Mouse (Mus musculus) kidney, embryonic 16.5 days (tissue): ENCODE results near the gene Cnot3. TPM values are rescaled to one million over a fixed set of nuclear protein-coding genes. Genes with fewer than 3 reads are reported as not detected.
"Not testable (repeated sequence)": the region's sequence is repeated elsewhere in the genome, so short reads cannot be mapped to it uniquely, and the experiment has no call there.

ENCODE experiments used
- ATAC-seq: fragments of 200-750 bp; cut with Nextera tagmentation; 2 replicates; pipeline ENCODE4 v1.8.0; 2017; ENCODE audit warnings: moderate TSS enrichment; ENCODE audit not compliant: low FRiP score, low TSS enrichment
- H3K27ac ChIP-seq: fragments of 300-500 bp; sonication (generic); 2 replicates; pipeline ENCODE4 v1.5.1; 2014; ENCODE audit warnings: low read length
- H3K27me3 ChIP-seq: fragments of 300-500 bp; sonication (generic); 2 replicates; pipeline ENCODE4 v1.6.1; 2014; ENCODE audit warnings: low read length, control low read depth, mixed read lengths; ENCODE audit not compliant: insufficient read depth
- H3K36me3 ChIP-seq: fragments of 300-500 bp; sonication (generic); 2 replicates; pipeline ENCODE4 v1.6.1; 2014; ENCODE audit warnings: low read length, control low read depth, mixed read lengths; ENCODE audit not compliant: insufficient read depth
- H3K4me1 ChIP-seq: fragments of 300-500 bp; sonication (generic); 2 replicates; pipeline ENCODE4 v1.6.1; 2014; ENCODE audit warnings: low read length, control low read depth, mixed read lengths; ENCODE audit not compliant: insufficient read depth
- H3K4me2 ChIP-seq: fragments of 300-500 bp; sonication (generic); replicated peaks from 2 replicates; pipeline ENCODE4 v1.6.1; 2014; ENCODE audit warnings: low read depth, low read length
- H3K4me3 ChIP-seq: fragments of 300-500 bp; sonication (generic); 2 replicates; pipeline ENCODE4 v1.5.1; 2014; ENCODE audit warnings: mild to moderate bottlenecking, low read length
- H3K9ac ChIP-seq: fragments of 300-500 bp; sonication (generic); replicated peaks from 2 replicates; pipeline ENCODE4 v1.6.1; 2014; ENCODE audit warnings: low read length
- H3K9me3 ChIP-seq: fragments of 300-500 bp; sonication (generic); 2 replicates; pipeline ENCODE4 v1.6.1; 2016; ENCODE audit warnings: low read length, control low read depth
- whole genome bisulfite sequencing: fragments of 180-500 bp; shearing (Covaris S2); extraction: QIAGEN DNeasy Blood & Tissue Kit; methylation state at CpG from one replicate; pipeline ENCODE4 v1.1.7; 2014; 5-methylcytosine and 5-hydroxymethylcytosine counted together
- microRNA-seq: library from miRNA; unstranded; fragments of <30 nt; microRNA quantifications from one replicate; pipeline ENCODE4, GENCODE M21; 2016
- polyA plus RNA-seq: library from polyadenylated mRNA; unstranded; fragments of >200 nt; fragmentation: Nextera tagmentation; extraction: Ambion mirVana; gene quantifications from 2 replicates; pipeline ENCODE4 v1.2.1, GENCODE M21; 2015

The Cnot3 gene
- polyA plus RNA-seq, 1 experiment from 2014 or later, result 65.3 TPM

DNA sequence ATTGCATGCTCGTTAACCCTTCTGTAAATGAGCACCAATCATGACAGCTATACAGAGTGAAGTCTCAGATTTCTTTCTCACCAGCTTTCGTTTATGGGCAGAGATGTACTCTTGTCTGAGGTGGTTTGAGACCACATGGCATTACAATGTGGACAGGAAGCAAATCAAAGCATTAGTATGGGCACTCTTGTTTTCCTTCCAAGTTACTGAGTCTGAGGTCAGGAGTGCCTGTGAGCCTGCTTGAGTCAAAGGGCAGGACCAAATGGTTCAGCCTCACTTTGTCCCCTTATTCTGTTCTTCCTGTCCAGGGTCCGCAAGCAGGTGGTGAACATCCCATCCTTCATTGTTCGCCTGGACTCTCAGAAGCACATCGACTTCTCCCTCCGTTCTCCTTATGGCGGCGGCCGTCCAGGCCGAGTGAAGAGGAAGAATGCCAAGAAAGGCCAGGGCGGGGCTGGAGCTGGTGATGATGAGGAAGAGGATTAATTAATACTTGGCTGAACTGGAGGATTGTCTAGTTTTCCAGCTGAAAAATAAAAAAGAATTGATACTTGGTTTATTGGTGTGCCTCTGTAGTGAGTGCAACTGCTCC lies 61.4 kb downstream of the Cnot3 start:
- peak overlapping the region; percentile 95 for H3K4me2 ChIP-seq
- H3K4me1 ChIP-seq, result peaks cover 21% of the 10 kb centered on the region
- H3K27me3 ChIP-seq, result no peaks in the 10 kb centered on the region
- 50% methylated on average over 11 of the region's 11 CpGs for WGBS
- H3K4me3 ChIP-seq, result peak overlapping the region; percentile 89
- H3K9me3 ChIP-seq, result no peaks in the 10 kb centered on the region
- H3K9ac ChIP-seq, result peak overlapping the region; percentile 96
- peaks cover 34% of the 10 kb centered on the region for H3K36me3 ChIP-seq
- H3K27ac ChIP-seq, result peak overlapping the region; percentile 58; the same call in 1 of the 2 replicates
- no peak for ATAC-seq

DNA sequence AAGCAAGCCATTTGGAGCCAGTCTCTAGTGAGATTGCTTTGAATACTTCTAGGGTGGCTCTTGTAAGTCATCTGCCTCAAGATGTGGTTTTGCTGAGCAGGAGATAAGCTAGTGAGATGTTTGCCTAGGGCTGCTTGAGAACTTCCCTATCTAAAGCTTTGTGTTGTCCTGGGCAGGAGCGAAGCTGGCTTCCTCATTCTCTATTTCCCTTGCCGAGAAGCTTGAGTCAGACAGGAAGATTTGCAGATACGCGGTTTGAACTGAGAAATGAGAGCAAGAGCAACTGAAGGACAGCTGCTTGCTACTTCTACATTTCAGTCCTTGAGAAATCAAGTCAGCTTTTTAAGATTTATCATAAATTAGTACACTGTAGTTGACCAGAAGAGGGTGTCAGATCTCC lies 62.0 kb downstream of the Cnot3 start:
- 67% methylated on average over 4 of the region's 4 CpGs for WGBS
- Histone ChIP-seq H3K9me3 (no peaks in the 10 kb centered on the region), H3K27me3 (no peaks in the 10 kb centered on the region), H3K4me3 (peak overlapping the region; percentile 11; the same call in 1 of the 2 replicates), H3K27ac (peak overlapping the region; percentile 58; the same call in 1 of the 2 replicates), H3K36me3 (peaks cover 34% of the 10 kb centered on the region), H3K4me1 (peaks cover 21% of the 10 kb centered on the region), H3K9ac (0 out of 2 replicates have a peak overlapping the region, but pooled peaks have one; percentile 41), H3K4me2 (no peak overlapping the region)
- ATAC-seq, result no peak

DNA sequence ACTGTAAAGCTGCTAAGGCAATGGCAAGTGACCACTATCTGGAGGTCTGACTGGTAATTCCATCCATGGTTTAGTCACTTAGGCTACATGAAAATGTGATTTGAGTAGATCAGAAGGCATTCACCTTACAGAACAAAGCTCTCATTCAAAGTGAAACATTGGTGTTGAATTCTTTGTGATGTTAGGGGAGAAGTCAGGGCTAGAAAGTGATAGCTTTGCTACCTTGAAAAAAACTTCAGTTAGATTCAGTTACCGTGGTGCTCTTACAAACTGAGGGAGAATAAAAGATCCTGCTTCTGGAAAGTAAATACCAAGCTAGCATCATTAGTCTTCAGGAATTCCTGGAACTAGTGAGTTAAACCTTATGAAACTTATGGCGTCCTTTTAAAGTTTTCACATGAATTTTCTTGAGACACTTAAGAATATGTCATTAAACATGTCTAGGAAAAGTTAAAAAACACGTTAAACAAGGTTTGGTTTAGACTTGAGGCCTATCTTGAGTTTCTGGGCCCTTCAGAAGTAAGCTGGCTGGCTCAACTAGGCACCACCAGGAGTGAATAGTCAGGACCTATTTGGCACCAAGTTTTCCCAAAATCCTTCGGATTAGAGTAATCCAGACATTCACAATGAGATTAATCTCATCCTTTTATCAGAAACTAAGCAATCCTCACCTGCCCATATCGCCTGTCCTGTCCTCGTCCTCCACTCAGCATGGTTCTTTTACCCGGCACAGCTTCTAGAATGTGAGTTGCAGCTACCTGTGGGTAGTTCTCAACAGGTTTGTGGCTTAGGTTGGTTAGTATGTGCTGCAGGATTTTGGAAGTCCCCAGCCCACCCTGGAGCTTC lies 62.7 kb downstream of the Cnot3 start:
- Histone ChIP-seq H3K4me2 (no peak overlapping the region), H3K27me3 (no peaks in the 10 kb centered on the region), H3K27ac (0 out of 2 replicates have a peak overlapping the region, but pooled peaks have one; percentile 3), H3K9ac (no peak overlapping the region), H3K4me3 (no peak overlapping the region), H3K4me1 (peaks cover 21% of the 10 kb centered on the region), H3K9me3 (no peaks in the 10 kb centered on the region), H3K36me3 (peaks cover 34% of the 10 kb centered on the region)
- no peak for ATAC-seq
- WGBS, result 40% methylated on average over 7 of the region's 7 CpGs

DNA sequence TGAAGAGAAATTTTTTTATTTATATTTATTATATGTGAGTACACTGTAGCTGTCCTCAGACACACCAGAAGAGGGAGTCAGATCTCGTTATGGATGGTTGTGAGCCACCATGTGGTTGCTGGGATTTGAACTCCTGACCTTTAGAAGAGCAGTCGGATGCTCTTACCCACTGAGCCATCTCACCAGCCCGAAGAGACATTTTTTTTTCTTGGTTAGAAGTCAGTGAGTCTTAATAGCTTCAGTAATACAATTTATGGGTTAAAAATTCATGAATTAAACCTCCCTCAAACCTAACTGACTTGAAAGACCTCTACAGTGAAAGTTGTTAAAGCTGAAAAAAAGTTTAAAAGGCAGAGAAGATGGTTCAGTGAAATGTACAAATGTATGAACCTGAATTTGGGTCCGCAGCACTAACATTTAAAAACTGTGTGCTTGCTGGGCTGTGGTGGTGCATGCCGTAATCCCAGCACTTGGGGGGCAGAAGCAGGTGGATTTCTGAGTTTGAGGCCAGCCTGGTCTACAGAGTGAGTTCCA lies 63.4 kb downstream of the Cnot3 start:
- peaks cover 34% of the 10 kb centered on the region for H3K36me3 ChIP-seq
- not testable (repeated sequence) for H3K4me2 ChIP-seq, H3K27me3 ChIP-seq, H3K4me3 ChIP-seq, ATAC-seq, H3K9ac ChIP-seq, H3K9me3 ChIP-seq, H3K27ac ChIP-seq
- 30% methylated on average over 5 of the region's 5 CpGs for WGBS
- H3K4me1 ChIP-seq, result peaks cover 21% of the 10 kb centered on the region

DNA sequence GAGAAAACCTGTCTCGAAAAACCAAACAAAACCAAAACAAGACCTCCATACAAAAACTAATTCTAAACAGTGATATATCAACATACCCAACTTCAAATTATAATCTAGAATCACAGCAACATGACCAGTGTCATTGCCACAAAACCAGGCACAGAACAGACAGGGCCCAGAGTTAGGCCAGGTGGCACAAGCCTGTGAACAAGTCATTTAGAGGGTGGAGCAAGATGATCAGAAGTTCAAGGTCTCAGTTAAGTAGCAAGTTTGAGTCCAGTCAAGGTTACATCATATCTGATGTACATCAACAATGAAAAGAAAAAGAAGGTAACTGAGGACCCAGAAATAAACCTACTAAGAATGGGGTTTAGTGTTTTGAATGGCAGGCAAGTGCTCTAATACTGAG lies 63.9 kb downstream of the Cnot3 start:
- H3K4me3 ChIP-seq, result no peak overlapping the region
- no peaks in the 10 kb centered on the region for H3K9me3 ChIP-seq
- H3K36me3 ChIP-seq, result peaks cover 34% of the 10 kb centered on the region
- WGBS, result 57% methylated on average over 1 of the region's 1 CpGs
- ATAC-seq, result no peak
- H3K9ac ChIP-seq, result no peak overlapping the region
- peaks cover 21% of the 10 kb centered on the region for H3K4me1 ChIP-seq
- no peak overlapping the region for H3K27ac ChIP-seq
- H3K4me2 ChIP-seq, result no peak overlapping the region
- no peaks in the 10 kb centered on the region for H3K27me3 ChIP-seq

Small RNAs within 50 kb of the gene (microRNA-seq; reads per million reads assigned to microRNA genes)
- gene Mir3572, result 2.4 reads per million, percentile 10 among the genes with 10 or more reads in this experiment

Other genes with a start within 250 kb of the Cnot3 start
- 0.19 and 0.22 TPM in 2 replicates for gene Cacng6, start 221.1 kb upstream of the Cnot3 start, polyA plus RNA-seq
- gene Tarm1, start 142.6 kb upstream of the Cnot3 start, polyA plus RNA-seq, result 0.12 TPM in 1 of 2 replicates, not detected in the other
- 0.25 and 0.36 TPM in 2 replicates for gene Oscar, start 29.1 kb upstream of the Cnot3 start, polyA plus RNA-seq
- 504 and 516 TPM in 2 replicates for gene Ndufa3, start 27.9 kb upstream of the Cnot3 start, polyA plus RNA-seq
- gene Tfpt, start 15.3 kb upstream of the Cnot3 start, polyA plus RNA-seq, result 21.4 and 27.7 TPM in 2 replicates
- 115 and 118 TPM in 2 replicates for gene Prpf31, start 15.3 kb upstream of the Cnot3 start, polyA plus RNA-seq
- gene Leng1, start 20.6 kb downstream of the Cnot3 start, polyA plus RNA-seq, result 16.7 and 17.4 TPM in 2 replicates
- 25.3 and 29.1 TPM in 2 replicates for gene Tmc4, start 32.3 kb downstream of the Cnot3 start, polyA plus RNA-seq
- 286 and 341 TPM in 2 replicates for gene Tsen34, start 47.6 kb downstream of the Cnot3 start, polyA plus RNA-seq
- 70.5 and 73.9 TPM in 2 replicates for gene Mboat7, start 48.3 kb downstream of the Cnot3 start, polyA plus RNA-seq
- 1,357 and 1,383 TPM in 2 replicates for gene Rps9, start 58.7 kb downstream of the Cnot3 start, polyA plus RNA-seq
- gene Pirb, start 75.1 kb downstream of the Cnot3 start, polyA plus RNA-seq, result 0.85 and 0.98 TPM in 2 replicates
- 0.11 TPM in 1 of 2 replicates, not detected in the other for gene Gm15448, start 180.4 kb downstream of the Cnot3 start, polyA plus RNA-seq
- 0.13 and 0.21 TPM in 2 replicates for gene Pira2, start 199.8 kb downstream of the Cnot3 start, polyA plus RNA-seq